Mouse (Mus musculus): ENCODE measurements at regions not wholly inside any gene's neighbourhood (a gene's known extent, or its start where the extent isn't known, plus 50 kb on each side); places are given as distances from the start of the nearest gene placed in this dataset.

- DNase-seq (ENCODE audit: low spot score in 2 of 2): no peak
These were observed 105.3 kb upstream of the Arg1 start for GRCm38 (mm10) chr10:25032625-25033024.

GRCm38 (mm10) chr10:25029387-25029915, 102.2 kb upstream of the Arg1 start:
- no peak for DNase-seq (ENCODE audit: low spot score in 2 of 2)

- DNase-seq (ENCODE audit: low spot score in 2 of 2): peak; percentile 11 to 41
These were observed 96.4 kb upstream of the Arg1 start for GRCm38 (mm10) chr10:25023601-25024157.

- peak; percentile 22 to 71 for DNase-seq (ENCODE audit: low spot score in 2 of 2)
These were observed 95.8 kb upstream of the Arg1 start for GRCm38 (mm10) chr10:25023044-25023540.

GRCm38 (mm10) chr10:25018946-25019345, 91.7 kb upstream of the Arg1 start:
- no peak for DNase-seq (ENCODE audit: low spot score in 2 of 2)

GRCm38 (mm10) chr10:25017843-25018242, 90.6 kb upstream of the Arg1 start:
- DNase-seq (ENCODE audit: low spot score in 2 of 2): no peak

GRCm38 (mm10) chr10:25016110-25016509, 88.8 kb upstream of the Arg1 start:
- peak in 1 of 2 experiments; percentile 14 for DNase-seq (ENCODE audit: low spot score in 2 of 2)

GRCm38 (mm10) chr10:25012129-25012528, 84.8 kb upstream of the Arg1 start:
- no peak for DNase-seq (ENCODE audit: low spot score in 2 of 2)

- peak; percentile 54 to 84 for DNase-seq (ENCODE audit: low spot score in 2 of 2)
These were observed 74.0 kb upstream of the Arg1 start for GRCm38 (mm10) chr10:25001299-25001698.

GRCm38 (mm10) chr10:25000231-25001222, 73.2 kb upstream of the Arg1 start:
- DNase-seq (ENCODE audit: low spot score in 2 of 2): peak in 1 of 2 experiments; percentile 24

- DNase-seq (ENCODE audit: low spot score in 2 of 2): no peak
These were observed 72.5 kb upstream of the Arg1 start for GRCm38 (mm10) chr10:24999807-25000206.

GRCm38 (mm10) chr10:24997661-24998060, 70.4 kb upstream of the Arg1 start:
- no peak for DNase-seq (ENCODE audit: low spot score in 2 of 2)

- DNase-seq (ENCODE audit: low spot score in 2 of 2): no peak
These were observed 68.5 kb upstream of the Arg1 start for GRCm38 (mm10) chr10:24995751-24996150.

- DNase-seq (ENCODE audit: low spot score in 2 of 2): peak in 1 of 2 experiments; percentile 34
These were observed 62.8 kb upstream of the Arg1 start for GRCm38 (mm10) chr10:24989965-24990653.

GRCm38 (mm10) chr10:24984801-24985200, 57.5 kb upstream of the Arg1 start:
- peak in 1 of 2 experiments; percentile 16 for DNase-seq (ENCODE audit: low spot score in 2 of 2)

- no peak for DNase-seq (ENCODE audit: low spot score in 2 of 2)
These were observed 54.5 kb upstream of the Arg1 start for GRCm38 (mm10) chr10:24981763-24982162.

Small RNA genes in the stretch of these regions (microRNA-seq; reads per million reads assigned to microRNA genes)
- 0 reads per million in 2 experiments for gene Gm22566
